Mouse (Mus musculus) layer of hippocampus, postnatal 36 days (tissue): Measurements from ENCODE around the gene 9230112D13Rik. TPM values are rescaled to one million over a fixed set of nuclear protein-coding genes. Genes with fewer than 3 reads are reported as not detected.

Source experiments
- DNase-seq, 2 experiments: peaks; one replicate each; pipeline ENCODE4 v3.0.0; 2022
- total RNA-seq, 2 experiments: library from RNA; stranded (reverse); gene quantifications; 2 replicates each; pipeline ENCODE4 v1.2.3; 2021

9230112D13Rik gene
- total RNA-seq, 2 experiments from 2014 or later = not detected

DNA sequence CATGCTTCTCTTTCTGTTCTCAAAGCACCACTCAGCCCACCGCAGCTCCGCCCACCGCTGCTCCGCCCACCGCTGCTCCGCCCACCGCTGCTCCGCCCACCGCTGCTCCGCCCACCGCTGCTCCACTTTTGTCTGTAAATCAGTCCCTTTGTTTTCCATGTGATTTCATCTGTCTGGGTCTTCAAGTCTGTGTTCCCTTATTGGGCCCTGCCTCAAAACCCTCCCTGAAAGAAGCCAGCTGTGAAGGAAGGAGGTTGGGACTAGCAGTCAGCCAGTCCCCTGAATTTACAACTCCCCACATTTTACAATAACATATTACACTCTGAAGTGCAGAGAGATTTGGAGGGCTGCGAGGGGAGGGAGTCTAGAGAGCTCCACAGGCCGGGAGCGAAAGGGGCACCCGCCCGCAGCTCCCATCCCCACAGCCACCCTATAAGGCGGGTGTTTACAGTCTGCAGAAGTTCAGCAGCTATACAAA, 18.1 kb upstream of the 9230112D13Rik start:
- DNase-seq = no peak

DNA sequence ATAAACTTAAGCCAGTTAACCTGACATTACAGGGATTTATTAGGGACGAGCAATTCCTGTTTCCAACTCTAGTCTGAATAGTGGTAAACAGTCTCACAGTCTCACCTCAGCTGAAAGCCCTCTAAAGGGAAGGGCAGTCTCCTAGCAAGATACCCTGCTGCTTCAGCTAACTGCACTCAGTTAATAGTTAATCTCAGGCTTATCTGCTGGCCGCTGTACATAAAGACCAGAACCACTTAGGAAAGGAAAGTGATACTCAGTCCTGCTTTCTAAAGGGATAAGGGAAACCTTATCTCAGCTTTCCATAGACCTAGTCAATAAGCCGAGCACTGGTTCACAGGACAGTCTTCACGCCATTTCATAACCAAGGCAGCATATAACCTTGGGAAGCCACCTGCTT, 13.3 kb upstream of the 9230112D13Rik start:
- no peak for DNase-seq

DNA sequence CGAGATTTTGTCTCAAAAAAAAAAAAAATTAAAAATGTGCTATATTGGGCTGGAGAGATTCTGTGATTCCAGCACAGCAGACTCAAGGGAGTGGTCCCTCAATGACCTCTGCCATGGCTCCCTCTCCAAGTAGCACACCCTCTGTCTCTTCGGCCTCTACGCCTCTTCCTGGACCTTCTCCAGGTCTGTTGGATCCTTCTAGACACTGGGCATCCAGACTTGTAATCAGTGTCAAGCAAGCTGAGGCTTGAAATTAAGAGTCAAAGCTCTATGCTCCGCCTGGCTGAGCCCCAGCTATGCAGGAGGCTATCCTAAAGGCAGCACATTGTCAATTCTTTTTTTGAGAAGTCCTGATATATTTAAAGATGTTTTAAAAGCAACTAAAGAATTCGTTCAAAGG, 10.9 kb upstream of the 9230112D13Rik start:
- no peak for DNase-seq

DNA sequence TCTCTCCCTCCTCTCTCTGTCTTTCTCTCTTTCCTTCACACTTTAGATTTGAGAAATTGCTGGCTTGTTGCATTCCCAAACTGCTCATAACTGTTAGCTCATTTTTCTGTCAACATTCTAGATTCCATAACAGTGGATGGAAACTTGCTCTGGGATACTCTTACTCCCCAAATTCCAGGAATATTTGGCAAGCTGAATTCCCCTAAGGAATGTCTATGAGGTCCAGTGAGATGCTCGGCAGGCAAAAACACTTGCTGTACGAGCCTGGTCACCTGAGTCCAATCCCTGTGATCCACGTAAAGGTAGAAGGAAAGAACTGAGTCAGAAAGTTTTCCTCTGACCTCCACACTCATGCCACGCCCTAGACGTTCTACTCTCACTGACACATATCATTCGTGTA, 9.9 kb upstream of the 9230112D13Rik start:
- no peak for DNase-seq

DNA sequence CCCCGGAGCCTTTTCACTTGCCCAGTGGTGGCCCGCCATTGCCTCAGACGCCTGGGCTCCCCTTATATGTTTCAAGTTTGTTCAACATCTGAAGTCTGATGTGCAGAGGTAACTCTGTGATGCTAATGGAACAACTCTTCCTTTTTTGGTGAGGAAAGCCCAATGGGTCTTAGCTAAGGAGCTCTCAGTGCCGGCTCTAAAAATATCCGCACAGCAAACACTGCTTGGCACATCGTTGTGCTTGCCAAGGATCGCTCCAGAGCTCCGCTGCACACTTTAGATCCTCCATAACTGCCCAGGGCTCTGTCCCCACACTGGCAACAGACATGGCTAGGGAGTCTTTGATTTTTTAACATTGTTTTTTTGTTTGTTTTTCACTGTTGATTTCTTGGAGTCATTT, 6.2 kb upstream of the 9230112D13Rik start:
- no peak for DNase-seq

DNA sequence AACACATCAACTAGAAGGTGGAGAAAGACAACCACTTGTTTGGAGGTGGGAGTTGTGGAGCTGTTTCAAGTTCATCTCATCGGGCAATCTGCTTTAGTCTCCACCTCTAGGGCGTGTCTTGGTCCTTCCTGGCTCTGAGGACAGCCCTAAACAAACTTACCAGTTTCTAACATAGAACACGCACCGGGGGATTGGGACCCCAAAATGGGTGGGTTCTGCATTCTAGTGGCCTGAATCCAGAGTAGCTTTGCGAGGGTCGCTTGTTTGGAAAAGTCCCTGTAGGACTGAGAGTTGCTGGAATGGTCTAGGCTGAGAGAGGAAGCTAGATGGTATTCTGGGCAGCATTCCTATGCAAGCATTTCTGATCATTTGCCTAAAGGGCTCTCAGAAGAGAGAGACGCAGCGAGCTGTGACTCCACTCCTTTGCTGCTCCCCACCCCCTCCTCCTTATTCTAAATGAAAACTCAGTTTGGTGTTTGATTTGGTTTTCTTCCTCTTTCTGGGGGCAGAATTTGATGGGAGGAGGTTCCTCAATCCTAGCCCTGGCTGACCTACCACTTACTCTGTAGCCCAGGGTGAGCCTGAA, 4.5 kb downstream of the 9230112D13Rik start:
- DNase-seq = no peak

DNA sequence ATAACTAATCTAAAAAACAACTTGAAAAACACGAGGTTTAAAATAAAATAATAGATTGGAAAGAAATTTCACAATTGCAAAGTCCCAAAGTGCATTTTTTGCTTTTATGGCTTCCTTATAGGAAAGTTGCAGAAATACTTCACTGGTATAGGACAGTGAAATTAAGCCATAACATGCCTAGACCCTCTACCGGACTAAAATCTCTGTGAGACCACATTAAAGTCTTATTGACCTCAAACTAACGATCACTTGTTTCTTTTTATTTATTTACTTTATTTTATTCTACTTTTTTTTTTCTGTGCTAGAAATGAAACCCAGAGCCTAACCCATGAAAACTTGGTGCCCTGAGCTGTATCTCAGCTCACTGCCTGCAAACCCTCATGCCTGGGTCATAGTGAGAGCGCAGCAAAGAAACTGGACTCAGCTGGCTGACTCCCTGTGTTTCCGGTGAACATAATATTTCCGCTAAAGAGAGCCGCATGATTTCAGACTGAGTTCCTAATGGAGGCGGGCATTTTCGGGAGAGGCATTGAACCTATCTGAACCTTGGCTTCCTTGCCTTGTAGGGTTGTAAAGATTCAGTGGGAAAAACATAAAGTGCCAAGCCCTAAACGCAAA, 5.5 kb downstream of the 9230112D13Rik start:
- DNase-seq = no peak

DNA sequence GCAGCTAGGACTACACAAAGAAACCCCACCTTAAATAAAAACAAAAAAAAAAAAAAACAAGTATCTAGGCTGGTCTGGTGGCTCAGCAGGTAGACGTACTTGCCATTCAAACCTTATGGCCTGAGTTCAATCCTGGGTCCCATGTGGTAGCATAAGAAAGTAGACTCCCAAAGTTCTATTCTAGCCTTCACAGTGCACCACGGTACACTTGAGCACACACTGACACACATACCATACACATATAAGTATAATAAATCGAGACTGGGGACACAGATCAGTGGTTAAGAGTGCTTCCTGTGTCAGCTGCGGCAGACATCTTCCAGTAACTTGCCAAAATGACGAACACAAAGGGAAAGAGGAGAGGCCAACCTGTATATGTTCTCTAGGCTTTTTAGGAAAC, 6.7 kb downstream of the 9230112D13Rik start:
- DNase-seq = no peak

DNA sequence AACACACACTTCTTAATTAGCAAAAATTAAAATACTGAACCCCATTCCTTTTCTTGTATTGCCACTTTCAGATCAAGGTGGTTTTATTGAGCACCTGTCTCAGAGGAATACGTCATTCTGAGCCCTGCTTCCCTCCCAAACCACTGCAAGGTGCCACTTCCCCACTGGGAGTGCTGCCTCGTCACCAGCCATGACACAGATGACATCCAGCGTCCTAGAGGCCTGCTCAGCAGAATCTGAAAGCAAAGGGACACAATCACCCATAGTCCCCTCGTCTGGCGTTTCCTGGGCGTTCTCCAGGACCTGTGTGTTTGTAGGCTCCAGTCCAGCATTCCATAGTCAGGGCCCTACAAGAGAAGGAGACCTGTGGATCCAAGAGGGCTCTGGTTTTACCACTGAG, 8.5 kb downstream of the 9230112D13Rik start:
- DNase-seq = no peak

DNA sequence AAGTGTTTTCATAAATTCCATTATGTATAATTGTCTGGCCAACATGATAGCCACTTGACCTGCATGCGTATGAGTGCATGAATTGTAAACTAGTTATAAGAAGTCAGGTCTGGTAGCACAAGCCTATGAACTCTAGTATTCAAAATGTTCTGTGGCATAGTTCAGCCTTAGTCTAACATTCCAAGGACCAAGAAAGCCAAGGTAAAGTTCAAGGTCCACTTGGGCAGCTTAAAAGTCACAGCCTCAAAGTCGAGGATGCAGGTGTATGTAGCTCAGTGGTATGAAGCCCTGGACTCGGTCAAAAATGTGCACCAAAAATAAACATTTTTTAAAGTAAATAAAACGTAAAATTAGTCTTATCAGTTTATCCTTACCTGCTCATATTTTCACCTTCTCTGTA, 10.0 kb downstream of the 9230112D13Rik start:
- no peak for DNase-seq

DNA sequence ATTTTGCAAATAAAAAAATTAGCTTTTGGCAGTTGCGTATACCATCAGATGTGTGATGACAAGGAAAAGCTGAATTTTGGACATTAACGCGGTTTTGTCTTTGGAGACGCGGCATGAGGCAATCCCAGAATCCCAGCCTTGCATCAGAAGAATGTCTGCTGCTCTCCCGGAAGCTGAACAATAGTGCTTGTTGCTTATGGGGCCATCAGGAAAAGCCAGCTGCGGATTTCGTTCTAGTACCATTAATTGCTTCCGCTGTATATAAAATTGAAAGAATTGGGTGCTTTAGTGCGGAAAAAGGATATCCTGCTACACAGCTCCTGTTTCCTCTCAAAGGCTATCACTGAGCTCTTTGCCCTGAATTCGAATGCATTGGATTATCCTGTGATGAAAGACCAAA, 10.7 kb downstream of the 9230112D13Rik start:
- DNase-seq = no peak

DNA sequence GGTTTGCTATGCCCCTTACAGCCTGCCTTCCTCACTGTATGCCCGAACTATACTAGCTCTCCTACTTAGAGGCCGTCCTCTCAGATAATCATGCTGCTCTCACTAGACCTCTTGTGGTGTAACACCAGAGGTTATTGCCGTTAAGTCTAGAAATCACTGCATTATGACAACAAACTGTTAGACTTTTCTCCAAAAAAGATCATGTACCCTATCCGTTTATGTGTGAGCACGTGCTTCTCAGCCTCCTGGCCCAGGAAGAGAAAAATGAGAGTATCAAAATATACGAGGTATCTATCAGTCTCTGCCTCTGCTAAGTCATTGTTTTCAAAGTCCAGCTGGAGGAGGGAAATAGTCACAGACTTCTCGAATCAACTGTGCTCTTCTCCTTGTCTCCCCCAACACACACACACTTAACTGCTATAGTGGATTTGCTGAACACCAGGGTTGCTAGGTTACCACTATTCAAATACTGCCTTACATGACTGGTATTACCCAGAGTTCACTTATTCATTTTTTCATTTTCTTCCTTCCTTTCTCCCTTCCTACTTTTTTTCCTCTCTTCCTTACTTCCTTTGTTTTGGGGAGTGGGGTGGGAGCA, 13.7 kb downstream of the 9230112D13Rik start:
- DNase-seq = no peak

DNA sequence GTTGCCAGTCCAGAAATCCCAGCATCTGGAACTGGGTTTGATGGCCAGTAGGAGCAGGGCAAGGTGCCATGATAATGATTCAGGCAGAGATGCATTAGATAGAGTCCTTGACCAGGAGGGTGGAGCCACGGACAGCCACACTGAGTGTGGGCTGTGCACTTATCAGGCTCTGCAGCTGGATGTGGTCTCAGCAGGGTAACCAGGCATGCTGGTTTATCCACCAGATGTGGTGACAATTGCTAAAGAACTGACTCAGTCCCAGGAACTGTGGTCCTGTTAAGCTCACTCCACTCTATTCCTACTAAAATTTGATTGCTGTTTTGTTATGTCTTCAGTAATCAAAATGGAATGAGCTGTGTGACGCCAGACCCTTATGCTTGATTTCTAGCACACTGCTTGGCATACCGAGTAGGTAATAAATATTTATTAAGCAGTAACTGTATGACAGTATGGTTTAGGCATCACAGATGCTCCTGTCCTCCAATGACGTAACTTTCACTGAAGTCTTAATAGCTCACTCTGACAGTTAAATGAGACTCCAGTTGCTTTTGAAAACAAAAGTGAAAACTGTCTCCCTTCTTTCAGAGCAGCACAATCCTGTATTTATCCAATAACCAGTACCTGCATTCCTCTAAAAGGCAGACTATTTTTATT, 14.3 kb downstream of the 9230112D13Rik start:
- DNase-seq = no peak

DNA sequence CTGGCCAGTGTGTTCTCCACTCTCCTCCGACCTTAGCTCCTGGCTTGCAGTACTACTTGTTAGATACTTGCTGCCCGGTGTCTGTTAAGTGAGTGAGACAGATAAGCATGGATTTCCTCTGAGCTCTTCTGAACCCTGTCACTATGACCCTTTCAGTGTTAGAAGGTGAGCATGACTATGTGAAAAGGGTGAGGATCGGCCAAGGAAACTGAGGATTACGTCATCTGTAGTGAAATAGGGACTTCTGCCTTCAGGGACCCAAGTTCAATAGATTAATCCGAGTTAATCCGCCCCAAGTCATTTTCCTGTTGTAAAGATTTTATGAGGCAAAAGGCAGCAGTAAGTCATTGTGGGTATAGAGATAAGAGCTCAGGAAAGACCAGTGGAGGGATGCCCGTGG, 17.3 kb downstream of the 9230112D13Rik start:
- no peak for DNase-seq

DNA sequence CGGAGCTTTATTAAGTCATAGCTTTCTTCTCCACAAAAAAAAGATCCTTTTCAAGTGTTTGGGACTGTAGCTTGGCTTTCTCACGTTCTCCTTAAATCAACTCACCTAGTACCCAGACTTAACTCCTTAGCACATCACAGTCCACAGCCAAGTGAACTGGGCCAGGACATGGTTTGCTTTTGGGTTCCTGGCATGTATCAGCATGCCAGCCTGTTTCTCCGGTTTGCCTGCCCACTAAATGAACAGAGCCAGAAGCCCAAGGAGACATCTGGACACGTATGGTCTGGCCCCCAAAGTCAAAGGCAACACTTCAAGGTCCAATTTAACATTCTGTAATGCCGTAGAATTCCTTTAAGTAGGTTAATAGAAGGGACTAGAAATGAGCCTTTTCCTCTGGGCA, 18.2 kb downstream of the 9230112D13Rik start:
- DNase-seq = no peak

DNA sequence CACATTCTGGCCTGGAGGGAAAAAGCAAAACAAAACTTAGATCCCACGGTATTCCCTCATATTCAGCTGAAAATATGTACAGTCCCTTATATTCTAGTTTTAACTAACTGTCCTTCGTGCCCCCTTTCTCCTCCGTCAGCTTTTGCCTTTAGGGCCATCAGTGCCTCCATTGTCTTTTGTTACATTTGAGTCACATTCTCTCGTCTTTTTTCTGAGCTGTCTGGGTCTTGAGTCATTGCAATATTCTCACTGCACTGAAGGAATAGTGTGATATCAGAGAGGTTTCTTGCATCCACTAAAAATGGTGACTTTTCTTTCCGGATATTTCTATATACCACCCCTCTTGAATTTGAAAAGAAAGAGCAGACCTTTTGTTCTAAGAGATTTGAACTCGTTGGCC, 18.8 kb downstream of the 9230112D13Rik start:
- DNase-seq = no peak

DNA sequence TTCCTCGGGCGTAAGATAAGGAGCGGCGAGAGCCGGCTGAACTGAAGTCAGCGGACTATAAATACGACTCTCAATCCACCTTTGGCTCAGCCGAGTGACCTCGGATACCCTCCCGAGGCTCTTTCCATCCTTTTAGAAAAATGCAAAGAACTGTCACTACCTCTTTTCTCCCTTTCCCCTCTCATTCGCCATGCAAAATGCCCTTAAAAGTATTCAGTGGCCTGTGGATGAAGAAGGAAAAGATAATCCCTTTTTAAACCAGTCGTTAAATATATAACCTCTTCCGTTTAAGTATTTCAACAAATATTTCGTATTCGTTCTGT, 19.3 kb downstream of the 9230112D13Rik start, which contains the start of gene Bmpr1a:
TSS of gene Bmpr1a (minus strand) at position 17 of the 323 bp plus-strand sequence.
- DNase-seq = no peak

DNA sequence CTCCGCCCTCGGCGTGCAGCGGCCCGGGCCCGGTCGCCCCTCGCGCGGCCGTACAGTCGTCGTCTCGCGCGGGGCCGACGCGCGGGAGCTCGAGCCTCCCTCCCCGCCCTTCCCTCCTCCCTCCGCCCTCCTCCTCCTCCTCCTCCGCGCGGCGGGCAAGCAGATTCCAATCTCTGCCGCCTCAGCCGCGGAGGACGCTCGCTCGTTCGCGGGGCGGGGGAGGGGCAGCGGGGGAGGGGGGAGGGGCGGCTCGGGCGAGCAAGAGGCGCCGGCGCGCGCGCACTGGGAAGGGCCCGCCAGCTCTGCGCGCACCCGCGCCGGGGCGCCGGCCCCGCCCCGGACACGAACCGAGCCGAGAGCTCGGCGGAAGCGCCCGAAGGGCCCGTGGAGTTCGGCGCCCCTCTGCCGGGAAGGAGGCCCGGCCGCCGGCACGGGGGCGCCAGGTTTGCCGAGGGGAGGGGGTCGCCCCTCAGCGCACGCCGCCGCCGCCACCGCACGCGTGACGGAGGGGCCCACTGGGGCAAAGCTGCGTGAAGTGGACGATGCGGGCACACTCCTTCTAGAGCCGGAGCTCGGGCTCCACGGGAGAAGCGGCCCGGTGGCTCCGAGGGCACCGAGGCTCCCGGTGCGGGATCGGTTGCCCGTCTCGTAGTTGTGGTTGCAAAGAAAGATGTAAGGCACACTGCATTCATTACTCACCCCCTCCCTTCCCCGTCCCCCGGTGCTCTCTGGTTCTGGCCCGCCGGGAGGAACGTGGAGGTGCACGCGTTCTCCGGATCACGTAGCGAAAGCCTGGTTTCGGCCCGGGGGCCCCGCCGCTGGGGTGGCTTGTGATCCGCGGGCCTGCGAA, 19.9 kb downstream of the 9230112D13Rik start:
- DNase-seq = peak; percentile 89 to 90

DNA sequence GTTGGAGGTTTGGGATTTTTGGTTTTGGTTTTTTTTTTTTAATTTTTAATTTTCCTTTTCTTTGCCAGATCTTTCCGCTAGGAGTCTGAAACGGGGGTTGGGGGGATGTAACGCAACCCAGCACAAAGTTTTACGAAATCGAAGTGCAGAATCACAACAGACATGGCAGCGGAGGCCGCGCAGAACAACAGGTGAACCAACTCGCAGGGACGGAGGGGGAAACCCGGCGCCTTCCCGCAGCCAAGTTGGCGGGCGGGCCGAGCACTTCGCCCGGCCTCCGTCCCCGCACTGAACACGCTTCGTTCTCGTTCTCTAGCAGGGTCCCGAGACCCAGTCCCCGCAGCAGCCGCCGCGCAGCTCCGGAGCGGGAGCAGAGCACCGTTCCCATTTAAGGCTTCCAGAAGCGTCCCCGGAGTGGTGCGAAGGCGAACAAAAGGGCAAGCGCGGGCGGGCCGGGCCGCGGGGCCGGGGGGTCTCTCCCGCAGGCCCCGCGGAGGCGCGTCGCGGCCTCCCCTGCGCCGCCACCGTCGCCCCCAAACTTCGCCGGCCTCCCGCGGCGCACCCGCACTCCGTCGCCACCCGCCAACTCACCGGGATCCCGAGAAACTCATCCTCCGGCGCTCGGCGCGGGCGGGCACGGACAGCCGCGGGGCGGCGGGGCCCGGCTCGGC, 20.7 kb downstream of the 9230112D13Rik start:
- peak; percentile 44 to 52 for DNase-seq

DNA sequence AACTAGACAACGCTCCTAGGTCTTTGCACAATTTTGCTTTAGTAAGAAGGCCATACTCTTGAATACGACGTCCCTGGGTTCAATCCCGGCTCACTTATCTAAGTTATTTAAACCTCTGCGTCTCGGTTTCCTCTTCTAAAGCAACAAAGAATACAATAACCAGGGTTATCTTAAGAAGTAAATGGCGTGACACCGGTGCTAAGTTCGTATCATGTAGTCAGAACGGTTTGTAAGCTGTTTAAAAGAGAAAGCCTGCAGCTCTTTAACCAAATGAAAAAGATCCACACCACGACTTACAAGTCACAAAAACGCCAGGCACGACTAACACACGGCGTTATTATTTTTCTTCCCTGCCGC, 21.2 kb downstream of the 9230112D13Rik start:
- DNase-seq = no peak

DNA sequence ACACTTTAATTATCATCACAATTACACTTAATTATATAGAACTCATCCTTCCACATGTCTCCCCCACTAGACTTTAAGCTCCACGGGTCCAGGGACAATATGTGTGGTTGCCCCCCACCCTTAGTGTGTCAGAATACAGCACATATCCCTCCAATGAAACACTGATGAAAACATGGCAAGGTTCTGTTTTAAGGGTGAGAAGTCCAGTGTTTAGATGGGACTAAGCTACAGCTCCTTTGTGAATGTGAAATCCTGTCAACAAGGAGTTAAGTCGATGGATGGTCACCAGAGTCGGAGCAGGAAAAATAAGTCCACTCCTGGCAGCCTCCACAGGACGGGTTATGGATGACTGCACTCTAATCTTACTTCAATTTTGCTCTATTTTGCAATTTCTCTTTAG, 22.3 kb downstream of the 9230112D13Rik start:
- no peak for DNase-seq

DNA sequence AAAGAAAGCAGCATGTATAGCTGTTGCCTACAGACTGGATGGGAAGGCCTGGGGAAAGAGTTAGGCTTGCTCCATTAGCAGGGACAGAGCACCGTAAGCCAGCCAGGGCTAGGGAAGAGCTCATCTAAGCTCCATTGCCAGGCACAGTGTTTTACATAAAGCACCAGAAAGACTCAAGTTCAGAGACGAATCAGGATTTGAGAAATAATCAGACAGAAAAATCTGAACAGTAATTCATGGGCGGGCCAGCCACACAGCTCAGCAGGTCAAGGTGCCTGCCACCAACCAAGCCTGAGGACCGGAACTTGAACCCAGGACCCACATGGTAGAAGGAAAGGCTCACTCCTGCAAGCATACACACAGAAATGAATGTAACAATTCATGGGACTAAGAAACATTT, 22.9 kb downstream of the 9230112D13Rik start:
- no peak for DNase-seq
